Mouse (Mus musculus): ENCODE results near the gene Lysmd3.

The Lysmd3 gene

GRCm38 (mm10) chr13:81675333-81675732, 17.9 kb downstream of the Lysmd3 start:
- DNase-seq: no peak

GRCm38 (mm10) chr13:81683107-81683506, 25.6 kb downstream of the Lysmd3 start:
- no peak for DNase-seq

GRCm38 (mm10) chr13:81684258-81684657, 26.8 kb downstream of the Lysmd3 start:
- no peak for DNase-seq

- no peak for DNase-seq
Measured at GRCm38 (mm10) chr13:81684884-81685283, 27.4 kb downstream of the Lysmd3 start.

- no peak for DNase-seq
Measured at GRCm38 (mm10) chr13:81689587-81689986, 32.1 kb downstream of the Lysmd3 start.

GRCm38 (mm10) chr13:81690477-81690876, 33.0 kb downstream of the Lysmd3 start:
- DNase-seq: no peak

GRCm38 (mm10) chr13:81691606-81692005, 34.1 kb downstream of the Lysmd3 start:
- no peak for DNase-seq

- DNase-seq: no peak
Measured at GRCm38 (mm10) chr13:81694446-81694845, 37.0 kb downstream of the Lysmd3 start.

- DNase-seq: no peak
Measured at GRCm38 (mm10) chr13:81703148-81703547, 45.7 kb downstream of the Lysmd3 start.

GRCm38 (mm10) chr13:81703621-81704020, 46.2 kb downstream of the Lysmd3 start:
- no peak for DNase-seq

- DNase-seq: no peak
Measured at GRCm38 (mm10) chr13:81706311-81706710, 48.8 kb downstream of the Lysmd3 start.

- DNase-seq: no peak
Measured at GRCm38 (mm10) chr13:81709805-81710204, 52.3 kb downstream of the Lysmd3 start.

GRCm38 (mm10) chr13:81710266-81710665, 52.8 kb downstream of the Lysmd3 start:
- DNase-seq: no peak

- peak; percentile 96 to 97 for DNase-seq
Measured at GRCm38 (mm10) chr13:81710775-81711545, 53.5 kb downstream of the Lysmd3 start, which contains the start of the genes Polr3g and Mblac2. Gene Polr3g, minus strand, starts transcription at chr13:81711013. Gene Mblac2, plus strand, starts transcription at chr13:81711341.

- DNase-seq: no peak
Measured at GRCm38 (mm10) chr13:81711546-81712371, 54.3 kb downstream of the Lysmd3 start.

GRCm38 (mm10) chr13:81713896-81714295, 56.4 kb downstream of the Lysmd3 start:
- DNase-seq: no peak
